Mouse (Mus musculus): ENCODE measurements around the gene Snrpf. TPM values are rescaled to one million over a fixed set of nuclear protein-coding genes. Genes with fewer than 3 reads are reported as not detected.

The Snrpf gene
- polyA plus RNA-seq, 1 experiment from 2014 or later: 74.5 TPM

DNA sequence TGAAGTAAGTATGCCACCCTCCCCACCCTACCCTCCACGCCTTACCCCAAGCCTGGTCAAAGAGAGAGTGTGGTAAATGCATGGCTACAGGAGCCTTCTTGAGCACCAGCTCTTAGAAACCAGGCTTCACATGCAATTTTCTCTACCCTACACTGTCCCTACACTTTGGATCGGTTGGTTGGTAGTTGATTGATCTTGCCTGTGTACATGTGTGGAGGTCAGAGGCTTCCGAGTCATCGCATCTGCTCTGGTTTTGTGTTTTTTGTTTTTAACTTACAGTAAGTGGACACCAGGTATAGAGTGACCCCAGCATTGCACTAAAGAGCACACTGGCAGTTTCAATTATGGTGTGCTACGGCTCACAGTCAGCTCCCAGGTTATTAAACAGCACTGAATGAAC, 45.3 kb downstream of the Snrpf start:
- DNase-seq (ENCODE audit: low spot score): no peak
- Histone ChIP-seq H3K27ac (replicated peaks) (no peak overlapping the region), H3K4me3 (ENCODE audit: low read depth, low read length) (no peak overlapping the region), H3K9ac (ENCODE audit: low read length) (no peak overlapping the region), H3K4me2 (replicated peaks; ENCODE audit: low read depth) (no peak overlapping the region), H3K36me3 (ENCODE audit: control insufficient read depth, insufficient read depth, low read length) (no peaks in the 10 kb centered on the region), H3K9me3 (ENCODE audit: control insufficient read depth, low read length) (no peaks in the 10 kb centered on the region), H3K4me1 (replicated peaks; ENCODE audit: control insufficient read depth, insufficient read depth) (peaks cover 3% of the 10 kb centered on the region; the same call in 1 of the 2 replicates), H3K27me3 (ENCODE audit: control insufficient read depth, insufficient read depth, low read length) (no peaks in the 10 kb centered on the region)
- no peak for ATAC-seq (ENCODE audit: low FRiP score, low TSS enrichment)
- no peak for TF ChIP-seq CTCF (IDR thresholded peaks at IDR 0.05; ENCODE audit: low read depth)
- no peak for TF ChIP-seq EP300 (optimal IDR thresholded peaks at IDR 0.05)
- WGBS: 65% methylated on average over 5 of the region's 5 CpGs

DNA sequence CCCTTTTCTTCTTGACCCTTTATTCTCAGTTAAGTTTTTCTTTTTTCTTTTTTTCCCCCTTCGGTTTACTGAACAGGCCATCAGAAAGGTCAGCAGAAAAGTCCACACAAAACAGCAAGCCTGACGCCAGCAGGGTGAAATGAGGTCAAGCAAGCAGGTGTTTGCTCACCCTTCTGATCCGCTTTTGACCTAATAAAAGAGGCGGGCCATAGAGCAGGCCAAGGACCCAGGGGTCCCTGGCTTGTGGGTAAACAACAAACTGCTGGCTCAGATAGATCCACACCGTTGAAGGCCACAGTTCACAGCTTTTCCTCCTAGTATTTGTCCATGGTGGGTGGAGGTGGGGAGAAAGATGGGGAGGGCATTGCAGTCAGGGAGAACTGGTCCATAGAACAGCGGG, 46.3 kb downstream of the Snrpf start:
- DNase-seq (ENCODE audit: low spot score): no peak
- TF ChIP-seq CTCF (IDR thresholded peaks at IDR 0.05; ENCODE audit: low read depth) (no peak), EP300 (optimal IDR thresholded peaks at IDR 0.05) (no peak)
- Histone ChIP-seq H3K4me3 (ENCODE audit: low read depth, low read length) (no peak overlapping the region), H3K27ac (replicated peaks) (no peak overlapping the region), H3K4me1 (replicated peaks; ENCODE audit: control insufficient read depth, insufficient read depth) (peaks cover 3% of the 10 kb centered on the region; the same call in 1 of the 2 replicates), H3K27me3 (ENCODE audit: control insufficient read depth, insufficient read depth, low read length) (no peaks in the 10 kb centered on the region), H3K9me3 (ENCODE audit: control insufficient read depth, low read length) (no peaks in the 10 kb centered on the region), H3K36me3 (ENCODE audit: control insufficient read depth, insufficient read depth, low read length) (no peaks in the 10 kb centered on the region), H3K9ac (ENCODE audit: low read length) (no peak overlapping the region), H3K4me2 (replicated peaks; ENCODE audit: low read depth) (no peak overlapping the region)
- ATAC-seq (ENCODE audit: low FRiP score, low TSS enrichment): no peak
- WGBS: 66% methylated on average over 6 of the region's 6 CpGs

DNA sequence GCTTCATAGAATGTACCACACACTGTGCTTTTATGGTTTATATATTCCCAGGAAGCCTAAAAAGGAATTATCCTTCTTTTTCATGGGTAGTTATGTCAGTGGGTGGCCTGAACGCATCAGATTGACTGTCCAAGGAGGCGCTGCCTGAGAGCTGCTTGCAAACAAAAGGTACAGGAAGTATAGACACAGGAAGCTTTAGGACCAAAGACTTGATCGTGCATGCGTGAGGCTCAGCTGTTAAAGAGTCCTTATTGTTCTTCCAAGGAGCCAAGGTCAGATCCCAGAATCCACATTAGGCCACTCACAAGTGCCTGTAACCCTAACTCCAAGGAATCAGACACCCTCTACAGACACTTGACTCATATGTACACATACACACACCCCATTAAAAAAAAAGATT, 47.1 kb downstream of the Snrpf start:
- WGBS: 38% methylated on average over 4 of the region's 4 CpGs
- no peak overlapping the region for H3K4me2 ChIP-seq (replicated peaks; ENCODE audit: low read depth)
- no peak for DNase-seq (ENCODE audit: low spot score)
- peaks cover 3% of the 10 kb centered on the region; the same call in 1 of the 2 replicates for H3K4me1 ChIP-seq (replicated peaks; ENCODE audit: control insufficient read depth, insufficient read depth)
- H3K27me3 ChIP-seq (ENCODE audit: control insufficient read depth, insufficient read depth, low read length): no peaks in the 10 kb centered on the region
- no peak overlapping the region for H3K4me3 ChIP-seq (ENCODE audit: low read depth, low read length)
- no peak for ATAC-seq (ENCODE audit: low FRiP score, low TSS enrichment)
- H3K9me3 ChIP-seq (ENCODE audit: control insufficient read depth, low read length): no peaks in the 10 kb centered on the region
- H3K27ac ChIP-seq (replicated peaks): no peak overlapping the region
- H3K9ac ChIP-seq (ENCODE audit: low read length): no peak overlapping the region
- H3K36me3 ChIP-seq (ENCODE audit: control insufficient read depth, insufficient read depth, low read length): no peaks in the 10 kb centered on the region
- TF ChIP-seq EP300 (optimal IDR thresholded peaks at IDR 0.05) (no peak), CTCF (IDR thresholded peaks at IDR 0.05; ENCODE audit: low read depth) (no peak)

DNA sequence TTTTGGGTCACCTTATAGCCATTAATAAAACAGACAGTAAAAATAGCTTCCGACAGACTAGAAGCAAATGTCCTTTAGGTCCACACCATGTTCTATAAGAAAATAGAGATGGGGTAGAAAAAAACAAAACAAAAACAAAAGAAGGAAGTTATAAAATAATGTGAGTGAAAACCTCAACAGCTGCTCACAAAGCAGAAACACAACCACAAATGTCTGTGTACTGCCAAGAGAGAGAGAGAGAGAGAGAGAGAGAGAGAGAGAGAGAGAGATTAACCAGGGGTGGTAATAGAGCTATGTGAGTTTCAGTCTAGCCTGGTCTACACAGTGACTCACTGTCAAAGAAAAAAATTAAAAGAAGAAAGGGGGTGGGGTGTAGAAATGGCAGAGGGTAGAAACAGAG, 47.9 kb downstream of the Snrpf start:
- H3K4me3 ChIP-seq (ENCODE audit: low read depth, low read length): no peak overlapping the region
- H3K4me2 ChIP-seq (replicated peaks; ENCODE audit: low read depth): no peak overlapping the region
- H3K36me3 ChIP-seq (ENCODE audit: control insufficient read depth, insufficient read depth, low read length): no peaks in the 10 kb centered on the region
- DNase-seq (ENCODE audit: low spot score): no peak
- no peak for ATAC-seq (ENCODE audit: low FRiP score, low TSS enrichment)
- TF ChIP-seq CTCF (IDR thresholded peaks at IDR 0.05; ENCODE audit: low read depth) (no peak), EP300 (optimal IDR thresholded peaks at IDR 0.05) (no peak)
- no peaks in the 10 kb centered on the region for H3K9me3 ChIP-seq (ENCODE audit: control insufficient read depth, low read length)
- no peak overlapping the region for H3K27ac ChIP-seq (replicated peaks)
- H3K27me3 ChIP-seq (ENCODE audit: control insufficient read depth, insufficient read depth, low read length): no peaks in the 10 kb centered on the region
- H3K4me1 ChIP-seq (replicated peaks; ENCODE audit: control insufficient read depth, insufficient read depth): peaks cover 3% of the 10 kb centered on the region; the same call in 1 of the 2 replicates
- 74% methylated on average over 1 of the region's 1 CpGs for WGBS
- H3K9ac ChIP-seq (ENCODE audit: low read length): no peak overlapping the region

DNA sequence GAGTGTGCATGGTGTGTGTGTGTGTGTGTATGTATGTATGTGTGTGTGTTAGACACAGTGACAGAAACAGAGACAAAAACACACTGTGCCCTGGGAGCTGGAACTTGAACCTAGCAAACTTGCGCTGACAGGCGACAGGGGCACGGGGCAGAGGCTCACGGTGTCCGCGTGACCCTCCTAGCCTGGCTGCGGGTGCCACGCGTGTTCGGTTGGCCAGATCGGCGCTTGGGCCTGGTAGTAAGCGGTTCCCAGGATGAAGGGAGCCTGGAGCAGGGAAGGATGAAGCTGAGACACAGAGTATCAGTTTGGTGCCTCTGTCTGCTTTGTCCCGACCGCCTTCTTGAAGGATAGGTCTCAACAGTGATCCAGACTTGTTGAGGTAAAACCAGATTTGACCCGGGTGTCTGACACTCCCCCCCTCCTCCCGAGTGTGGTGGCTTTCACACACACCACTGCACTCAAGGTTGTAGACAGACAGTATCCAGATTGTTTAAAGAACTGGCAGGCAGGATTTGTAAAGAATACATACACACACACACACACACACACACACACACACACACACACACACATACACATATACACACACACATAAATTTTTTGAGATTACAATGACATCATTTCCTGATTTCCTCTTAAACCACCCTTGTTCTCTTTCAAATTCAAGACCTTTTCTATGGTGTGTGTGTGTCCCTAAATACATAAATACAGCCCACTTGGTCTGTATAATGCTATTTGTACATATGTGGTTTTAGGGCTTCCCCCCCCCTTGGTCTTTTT, 48.9 kb downstream of the Snrpf start, which contains the start of gene Ccdc38:
Gene Ccdc38, plus strand, starts transcription at position 202 of the 780 bp plus-strand sequence.
- no peak within 1 kb of the TSS for H3K27ac ChIP-seq (replicated peaks)
- no peaks in the 10 kb centered on the region for H3K36me3 ChIP-seq (ENCODE audit: control insufficient read depth, insufficient read depth, low read length)
- peaks cover 3% of the 10 kb centered on the region; the same call in 1 of the 2 replicates for H3K4me1 ChIP-seq (replicated peaks; ENCODE audit: control insufficient read depth, insufficient read depth)
- DNase-seq (ENCODE audit: low spot score) (no peak), ATAC-seq (ENCODE audit: low FRiP score, low TSS enrichment) (peak; percentile 20; the same call in 1 of the 2 replicates)
- H3K4me2 ChIP-seq (replicated peaks; ENCODE audit: low read depth): peak within 1 kb of the TSS; percentile 66
- H3K27me3 ChIP-seq (ENCODE audit: control insufficient read depth, insufficient read depth, low read length): no peaks in the 10 kb centered on the region
- WGBS: 67% methylated on average over 17 of the region's 17 CpGs
- H3K4me3 ChIP-seq (ENCODE audit: low read depth, low read length): peak within 1 kb of the TSS; percentile 36
- H3K9ac ChIP-seq (ENCODE audit: low read length): peak within 1 kb of the TSS; percentile 5
- H3K9me3 ChIP-seq (ENCODE audit: control insufficient read depth, low read length): no peaks in the 10 kb centered on the region
- TF ChIP-seq CTCF (IDR thresholded peaks at IDR 0.05; ENCODE audit: low read depth) (no peak), EP300 (optimal IDR thresholded peaks at IDR 0.05) (no peak)

DNA sequence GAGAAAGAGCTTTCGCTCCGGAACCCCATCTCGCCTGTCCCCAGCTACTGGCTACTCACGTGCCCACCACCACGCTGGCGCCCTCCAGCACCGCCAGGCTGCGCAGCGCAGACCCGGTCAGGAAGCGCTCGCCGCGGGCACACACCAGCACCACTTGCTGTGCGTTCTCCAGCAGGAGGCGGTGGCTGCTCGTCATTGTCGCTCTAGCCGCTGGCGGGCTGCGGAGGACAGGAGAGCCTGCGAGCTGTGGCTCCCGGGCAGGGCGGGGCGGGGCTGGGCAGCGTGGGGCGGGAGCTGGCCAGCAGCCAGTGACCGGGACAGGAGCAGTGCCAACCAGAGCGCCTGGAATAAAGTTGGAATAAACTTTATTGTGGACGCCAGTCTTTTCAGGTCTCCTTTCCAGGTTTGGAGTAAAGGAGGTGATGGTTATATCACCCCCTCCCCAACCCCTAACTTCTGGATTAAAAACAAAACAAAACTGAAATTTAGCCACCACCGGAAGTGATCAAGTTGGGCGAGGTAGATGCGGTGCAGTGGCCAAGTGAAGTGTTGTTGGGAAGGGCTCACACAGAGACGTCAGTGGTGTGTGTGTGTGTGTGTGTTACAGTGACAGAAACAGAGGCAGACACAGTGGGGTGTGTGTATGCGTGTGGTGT, 49.6 kb downstream of the Snrpf start, which contains the start of gene Amdhd1:
Gene Amdhd1, minus strand, starts transcription at position 259 of the 656 bp plus-strand sequence.
- H3K4me2 ChIP-seq (replicated peaks; ENCODE audit: low read depth): peak within 1 kb of the TSS; percentile 66
- TF ChIP-seq CTCF (IDR thresholded peaks at IDR 0.05; ENCODE audit: low read depth) (peak; percentile 87), EP300 (optimal IDR thresholded peaks at IDR 0.05) (no peak)
- H3K4me1 ChIP-seq (replicated peaks; ENCODE audit: control insufficient read depth, insufficient read depth): peaks cover 3% of the 10 kb centered on the region; the same call in 1 of the 2 replicates
- H3K4me3 ChIP-seq (ENCODE audit: low read depth, low read length): peak within 1 kb of the TSS; percentile 36
- no peaks in the 10 kb centered on the region for H3K9me3 ChIP-seq (ENCODE audit: control insufficient read depth, low read length)
- peak; percentile 94 for DNase-seq (ENCODE audit: low spot score)
- peak within 1 kb of the TSS; percentile 5 for H3K9ac ChIP-seq (ENCODE audit: low read length)
- no peak within 1 kb of the TSS for H3K27ac ChIP-seq (replicated peaks)
- peak; percentile 95 for ATAC-seq (ENCODE audit: low FRiP score, low TSS enrichment)
- no peaks in the 10 kb centered on the region for H3K27me3 ChIP-seq (ENCODE audit: control insufficient read depth, insufficient read depth, low read length)
- 4% methylated on average over 34 of the region's 35 CpGs for whole genome bisulfite sequencing
- H3K36me3 ChIP-seq (ENCODE audit: control insufficient read depth, insufficient read depth, low read length): no peaks in the 10 kb centered on the region
